Mouse (Mus musculus) heart, embryonic 14.5 days (tissue): Measurements from ENCODE around the gene Poln. TPM values are rescaled to one million over a fixed set of nuclear protein-coding genes. Genes with fewer than 3 reads are reported as not detected.

Source experiments
- ATAC-seq: fragments of 200-750 bp; cut with Nextera tagmentation; 2 replicates; pipeline ENCODE4 v1.8.0; 2017; ENCODE audit warnings: low read depth, moderate TSS enrichment; ENCODE audit not compliant: insufficient number of reproducible peaks, insufficient read depth, low FRiP score
- H3K27ac ChIP-seq, 2 experiments: fragments of 200-500 bp in 1 of 2; fragments of 300-500 bp in 1 of 2; sonication (generic) in 1 of 2; replicated peaks in 1 of 2; 2 replicates each; pipeline ENCODE4 v1.5.1; 2012 to 2014; ENCODE audit warnings: low read depth in 2 of 2, low read length in 2 of 2, control low read depth in 1 of 2, mild to moderate bottlenecking in 1 of 2, mixed read lengths in 1 of 2; ENCODE audit not compliant: control insufficient read depth in 1 of 2, insufficient read depth in 1 of 2
- H3K27me3 ChIP-seq: fragments of 300-500 bp; sonication (generic); 2 replicates; pipeline ENCODE4 v1.6.1; 2014; ENCODE audit warnings: mild to moderate bottlenecking, low read length, control low read depth; ENCODE audit not compliant: control insufficient read depth, insufficient read depth
- H3K36me3 ChIP-seq: fragments of 300-500 bp; sonication (generic); 2 replicates; pipeline ENCODE4 v1.6.1; 2014; ENCODE audit warnings: mild to moderate bottlenecking, control low read depth, low read length, mixed read lengths; ENCODE audit not compliant: control insufficient read depth, insufficient read depth
- H3K4me1 ChIP-seq, 2 experiments: fragments of 200-500 bp in 1 of 2; fragments of 300-500 bp in 1 of 2; sonication (generic) in 1 of 2; 2 replicates each; pipeline ENCODE4 v1.6.1; 2012 to 2014; ENCODE audit warnings: low read length in 2 of 2, control low read depth in 1 of 2, mixed read lengths in 1 of 2; ENCODE audit not compliant: control insufficient read depth in 2 of 2, insufficient read depth in 2 of 2
- H3K4me2 ChIP-seq: fragments of 300-500 bp; sonication (generic); 2 replicates; pipeline ENCODE4 v1.6.1; 2014; ENCODE audit warnings: mild to moderate bottlenecking, low read length
- H3K4me3 ChIP-seq, 2 experiments: fragments of 200-500 bp in 1 of 2; fragments of 300-500 bp in 1 of 2; sonication (generic) in 1 of 2; 2 replicates each; pipeline ENCODE4 v1.5.1; 2012 to 2014; ENCODE audit warnings: low read length in 2 of 2, mild to moderate bottlenecking in 2 of 2, control low read depth in 1 of 2, low read depth in 1 of 2, moderate library complexity in 1 of 2; ENCODE audit not compliant: control insufficient read depth in 1 of 2, insufficient read depth in 1 of 2
- H3K9ac ChIP-seq: fragments of 300-500 bp; sonication (generic); 2 replicates; pipeline ENCODE4 v1.6.1; 2014; ENCODE audit warnings: mild to moderate bottlenecking, low read length
- H3K9me3 ChIP-seq: fragments of 300-500 bp; sonication (generic); 2 replicates; pipeline ENCODE4 v1.6.1; 2016; ENCODE audit warnings: low read length, control low read depth; ENCODE audit not compliant: control insufficient read depth
- WGBS: fragments of 180-500 bp; shearing (Covaris S2); extraction: QIAGEN DNeasy Blood & Tissue Kit; methylation state at CpG from one replicate; pipeline ENCODE4 v1.1.7; 2014; 5-methylcytosine and 5-hydroxymethylcytosine counted together
- polyA plus RNA-seq: library from polyadenylated mRNA; unstranded; fragments of >200 nt; fragmentation: Nextera tagmentation; extraction: Ambion mirVana; gene quantifications from 2 replicates; pipeline ENCODE4 v1.2.1, GENCODE M21; 2014

Poln gene
- polyA plus RNA-seq, 1 experiment from 2014 or later = 0.47 TPM

DNA sequence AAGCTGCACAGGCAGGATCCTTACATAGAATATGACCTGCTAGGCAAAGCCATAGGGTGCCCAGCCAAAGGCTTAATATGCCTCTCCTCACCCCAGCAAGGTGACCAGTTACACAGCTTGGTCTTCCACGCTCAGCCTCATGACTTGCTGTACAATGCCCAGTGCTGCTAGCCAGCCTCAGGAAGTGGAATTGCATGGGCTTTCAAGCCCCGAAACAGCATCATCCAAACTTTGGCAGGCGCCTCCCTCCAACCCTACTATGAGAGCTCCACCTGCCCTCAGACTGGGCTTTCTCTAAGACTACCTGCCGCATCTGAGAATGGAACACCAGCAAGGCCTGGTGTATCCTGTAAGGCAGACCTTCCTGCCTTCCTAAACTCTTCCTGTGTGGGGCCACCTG, 8.6 kb upstream of the Poln start:
- no peak overlapping the region for H3K4me2 ChIP-seq
- ATAC-seq = no peak
- no peak overlapping the region for H3K4me3 ChIP-seq
- no peak overlapping the region for H3K9ac ChIP-seq
- no peak overlapping the region for H3K27ac ChIP-seq
- peaks cover 88% of the 10 kb centered on the region for H3K36me3 ChIP-seq
- WGBS = 91% methylated on average over 4 of the region's 4 CpGs
- H3K27me3 ChIP-seq = no peaks in the 10 kb centered on the region
- no peaks in the 10 kb centered on the region for H3K9me3 ChIP-seq
- H3K4me1 ChIP-seq = peaks cover 4 to 6% of the 10 kb centered on the region in 2 experiments

DNA sequence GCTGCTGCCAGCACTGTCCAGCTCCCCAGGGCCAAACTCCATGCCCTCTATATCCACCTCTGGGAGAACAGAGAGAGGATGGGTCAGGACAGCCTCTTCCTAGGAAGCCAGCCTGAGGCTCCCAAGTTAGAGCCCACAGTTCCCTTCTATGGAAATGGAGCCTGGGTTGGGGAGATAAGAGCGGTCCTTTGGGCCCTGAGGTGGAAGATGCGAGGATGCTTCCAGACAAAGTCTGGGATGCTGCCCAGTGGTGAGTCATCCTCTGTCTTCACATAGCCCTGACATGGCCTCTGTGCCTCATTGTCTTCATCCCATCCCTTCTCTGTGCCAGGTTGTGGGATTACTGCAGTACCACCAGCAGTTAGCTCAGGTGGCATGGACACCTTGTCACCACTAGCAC, 7.8 kb upstream of the Poln start:
- H3K9ac ChIP-seq = no peak overlapping the region
- no peaks in the 10 kb centered on the region for H3K27me3 ChIP-seq
- WGBS = 73% methylated on average over 2 of the region's 2 CpGs
- no peak overlapping the region for H3K27ac ChIP-seq
- H3K4me2 ChIP-seq = no peak overlapping the region
- no peaks in the 10 kb centered on the region for H3K4me1 ChIP-seq
- H3K36me3 ChIP-seq = peaks cover 84% of the 10 kb centered on the region
- no peak for ATAC-seq
- no peaks in the 10 kb centered on the region for H3K9me3 ChIP-seq
- H3K4me3 ChIP-seq = no peak overlapping the region

DNA sequence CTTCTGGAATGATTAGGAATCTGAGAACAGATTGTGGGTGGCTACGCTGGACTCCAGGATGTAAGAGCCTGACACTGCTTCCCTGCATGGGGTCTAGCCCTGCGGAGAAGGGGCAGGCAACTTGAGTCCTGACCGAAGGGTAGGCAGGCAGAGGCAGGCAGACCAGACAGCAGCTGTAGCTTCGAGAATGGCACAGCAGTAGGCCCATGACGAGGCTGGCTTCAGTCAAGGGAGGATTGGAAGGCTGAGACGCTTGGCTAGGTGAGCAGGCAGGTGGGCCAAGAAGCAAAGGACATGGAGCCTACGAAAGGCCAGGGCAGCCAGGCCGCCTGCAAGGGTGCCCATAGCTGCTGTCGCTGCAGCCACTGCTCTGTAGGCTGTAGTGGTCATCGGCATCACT, 7.4 kb upstream of the Poln start:
- Histone ChIP-seq H3K36me3 (peaks cover 81% of the 10 kb centered on the region), H3K4me2 (no peak overlapping the region), H3K9me3 (no peaks in the 10 kb centered on the region), H3K4me1 (no peaks in the 10 kb centered on the region), H3K27me3 (no peaks in the 10 kb centered on the region), H3K9ac (no peak overlapping the region), H3K4me3 (no peak overlapping the region), H3K27ac (no peak overlapping the region)
- ATAC-seq = no peak
- 74% methylated on average over 10 of the region's 10 CpGs for WGBS

DNA sequence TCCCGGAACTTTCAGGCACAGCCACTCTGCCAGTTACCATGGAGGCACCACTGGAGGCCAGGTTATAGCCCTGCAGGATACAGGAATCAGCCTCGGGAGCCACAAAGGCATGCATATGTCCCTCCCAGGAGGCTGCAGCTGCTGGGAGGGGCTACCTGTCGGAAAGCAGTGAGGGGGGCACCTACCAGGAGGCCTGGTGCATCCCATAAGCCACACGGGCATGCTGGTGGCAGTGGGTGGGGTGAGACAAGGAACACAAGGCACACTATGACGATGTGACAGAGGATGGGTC, 6.1 kb upstream of the Poln start:
- no peak for ATAC-seq
- Histone ChIP-seq H3K4me3 (no peak overlapping the region), H3K27me3 (no peaks in the 10 kb centered on the region), H3K9ac (no peak overlapping the region), H3K27ac (no peak overlapping the region), H3K36me3 (peaks cover 71% of the 10 kb centered on the region), H3K4me1 (no peaks in the 10 kb centered on the region), H3K9me3 (no peaks in the 10 kb centered on the region), H3K4me2 (no peak overlapping the region)
- 46% methylated on average over 5 of the region's 5 CpGs for WGBS

DNA sequence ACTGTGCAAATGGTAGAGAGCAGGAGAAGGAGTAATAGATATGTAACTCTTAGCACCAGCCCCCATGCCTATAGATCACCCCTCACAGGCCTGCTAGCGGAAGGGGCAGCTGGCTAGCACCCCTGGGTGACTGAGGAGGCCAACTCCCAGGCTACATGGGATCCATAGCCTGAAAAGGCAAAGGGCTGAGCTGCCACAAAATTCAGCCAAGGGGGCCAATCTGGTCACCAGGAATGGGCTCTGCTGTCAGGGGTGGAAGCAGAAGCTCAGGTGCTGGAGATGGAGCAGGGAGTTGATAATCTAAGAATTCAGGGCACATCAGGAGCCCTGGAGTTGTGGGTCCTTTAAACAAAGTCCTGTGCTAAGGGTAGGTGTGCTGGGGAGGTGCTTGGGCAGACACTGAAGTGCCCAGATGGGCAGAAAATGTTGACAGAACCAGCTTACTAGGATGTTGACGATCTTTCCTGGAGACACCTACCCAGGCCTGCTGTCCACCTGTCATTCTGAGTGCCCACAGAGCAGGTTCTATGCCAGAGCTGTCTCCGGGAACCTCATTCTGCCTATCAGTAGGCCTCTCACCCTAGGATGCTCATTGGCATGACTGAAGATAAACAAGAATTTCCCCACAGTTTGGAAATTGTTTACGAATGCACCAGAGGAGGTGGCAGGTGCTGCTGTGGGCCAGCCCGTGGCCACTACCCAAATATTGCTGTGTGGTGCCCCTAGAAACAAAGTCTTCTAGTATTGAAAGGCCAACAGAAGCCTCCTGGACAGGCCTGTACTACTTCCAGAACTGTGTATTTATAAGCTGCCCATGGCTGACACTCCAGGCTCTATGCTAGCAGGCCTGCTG, 5.5 kb upstream of the Poln start:
- H3K27me3 ChIP-seq = no peaks in the 10 kb centered on the region
- 66% methylated on average over 5 of the region's 5 CpGs for WGBS
- no peak overlapping the region for H3K9ac ChIP-seq
- no peaks in the 10 kb centered on the region for H3K4me1 ChIP-seq
- no peak overlapping the region for H3K4me3 ChIP-seq
- no peak for ATAC-seq
- H3K36me3 ChIP-seq = peaks cover 66% of the 10 kb centered on the region
- H3K27ac ChIP-seq = no peak overlapping the region
- no peak overlapping the region for H3K4me2 ChIP-seq
- H3K9me3 ChIP-seq = no peaks in the 10 kb centered on the region

DNA sequence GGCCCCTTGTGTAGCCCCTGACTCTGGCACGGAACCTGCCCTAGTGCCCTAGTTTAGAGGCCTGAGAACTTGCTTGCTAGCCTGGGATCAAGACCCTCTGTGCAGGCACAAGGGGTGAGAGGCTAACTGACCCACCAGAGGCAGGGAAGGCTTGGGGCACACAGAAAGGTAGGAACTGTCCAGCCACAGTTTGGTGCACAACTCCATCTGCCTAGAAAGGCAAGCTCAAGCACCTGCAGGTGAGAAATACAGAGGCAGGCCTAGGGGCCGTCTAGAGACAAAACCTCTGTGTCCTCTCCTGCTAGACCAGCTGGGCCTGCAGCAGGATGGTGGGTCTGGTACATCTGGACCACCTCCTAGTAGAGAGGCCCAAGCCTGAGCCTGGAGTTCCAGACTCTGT, 4.8 kb upstream of the Poln start:
- Histone ChIP-seq H3K27me3 (no peaks in the 10 kb centered on the region), H3K27ac (no peak overlapping the region), H3K4me3 (no peak overlapping the region), H3K4me1 (no peaks in the 10 kb centered on the region), H3K36me3 (peaks cover 59% of the 10 kb centered on the region), H3K9me3 (no peaks in the 10 kb centered on the region), H3K9ac (no peak overlapping the region), H3K4me2 (no peak overlapping the region)
- WGBS = 78% methylated on average over 2 of the region's 2 CpGs
- no peak for ATAC-seq

DNA sequence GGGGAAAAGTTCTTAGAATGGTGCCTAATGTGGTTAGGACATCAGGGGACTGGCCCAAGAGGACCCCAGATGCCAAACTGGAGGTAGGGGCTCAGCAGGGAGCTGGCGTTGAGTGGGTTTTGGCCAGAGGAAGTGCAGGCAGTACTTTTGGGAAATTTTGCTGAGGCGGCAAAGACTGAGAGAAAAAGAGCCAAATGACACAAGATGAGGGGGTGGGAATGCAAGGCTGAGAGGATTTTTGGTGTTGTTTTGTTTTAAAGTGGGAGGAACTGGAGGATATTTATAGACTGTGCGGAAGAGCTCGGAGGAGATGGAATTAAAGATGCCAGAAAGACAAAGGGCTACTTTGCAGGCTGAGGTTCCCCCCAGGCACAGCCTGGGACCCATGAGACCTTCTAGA, 1.5 kb upstream of the Poln start:
- no peaks in the 10 kb centered on the region for H3K27me3 ChIP-seq
- H3K36me3 ChIP-seq = peaks cover 28% of the 10 kb centered on the region
- H3K9me3 ChIP-seq = no peaks in the 10 kb centered on the region
- no peak for ATAC-seq
- WGBS = 65% methylated on average over 4 of the region's 4 CpGs
- H3K27ac ChIP-seq = peak overlapping the region; percentile 35 to 37; a peak in 2 of 4 replicates
- H3K9ac ChIP-seq = no peak overlapping the region
- H3K4me2 ChIP-seq = no peak overlapping the region
- no peak overlapping the region for H3K4me3 ChIP-seq
- peaks cover 0 to 11% of the 10 kb centered on the region in 2 experiments; a peak in 3 of 4 replicates for H3K4me1 ChIP-seq

DNA sequence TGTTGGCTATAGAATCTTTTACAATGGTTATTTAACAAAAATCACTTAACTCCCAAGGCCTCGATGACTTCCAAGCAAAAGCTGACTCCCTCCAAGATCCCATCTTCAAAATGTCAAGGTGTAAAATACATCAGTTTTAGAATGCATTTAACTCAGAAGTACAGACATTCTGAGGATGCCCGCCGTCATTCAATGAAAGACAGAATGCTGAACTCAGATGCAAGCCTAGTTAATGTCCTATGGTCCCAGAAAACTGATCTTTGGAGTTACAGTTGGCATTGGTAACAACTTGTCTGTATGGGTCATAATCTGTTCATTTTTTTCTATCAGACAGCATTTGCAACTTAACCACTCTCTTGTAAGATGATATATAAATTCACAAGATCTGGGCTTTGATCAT, 706 bp upstream of the Poln start:
- no peaks in the 10 kb centered on the region for H3K27me3 ChIP-seq
- H3K9ac ChIP-seq = peak overlapping the region; percentile 73
- peak overlapping the region; percentile 25 to 34 for H3K4me3 ChIP-seq
- H3K4me1 ChIP-seq = peaks cover 0 to 12% of the 10 kb centered on the region in 2 experiments; a peak in 3 of 4 replicates
- no peak for ATAC-seq
- peaks cover 25% of the 10 kb centered on the region for H3K36me3 ChIP-seq
- 82% methylated on average over 3 of the region's 3 CpGs for WGBS
- peak overlapping the region; percentile 70 for H3K4me2 ChIP-seq
- H3K27ac ChIP-seq = peak overlapping the region; percentile 82 to 86
- no peaks in the 10 kb centered on the region for H3K9me3 ChIP-seq
